Mouse (Mus musculus) heart, adult 11 months (tissue): ENCODE data around the gene Tmem63b.
A peak's percentile ranks its signal among the peaks of the same experiment; 100 is the strongest.
"Not testable (repeated sequence)": the region's sequence is repeated elsewhere in the genome, so short reads cannot be mapped to it uniquely, and the experiment has no call there.

Experiments used
- DNase-seq: peaks from one replicate; pipeline ENCODE4 v3.0.0; 2022

The Tmem63b gene

GRCm38 (mm10) chr17:45667481-45667880, 19.2 kb downstream of the Tmem63b start:
- DNase-seq = no peak

DNA sequence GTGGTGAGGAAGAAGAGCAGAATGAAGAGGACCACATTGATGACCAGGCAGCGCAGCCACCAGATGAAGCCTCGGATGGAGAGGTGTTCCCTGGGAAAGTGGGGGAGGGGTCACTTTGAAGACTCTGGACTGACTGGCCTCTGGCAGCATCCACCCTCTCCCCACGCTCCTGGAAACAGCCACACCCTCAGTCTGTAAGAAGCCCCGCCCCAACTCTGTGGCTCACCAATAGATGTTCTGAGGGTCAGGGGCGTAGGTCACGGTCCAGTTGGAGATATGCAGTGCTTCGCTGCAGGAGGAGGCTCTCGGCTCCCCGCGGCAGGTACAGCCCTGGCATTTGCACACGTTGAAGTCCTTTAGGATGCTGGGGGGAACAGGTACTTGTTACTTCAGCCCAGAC, 20.6 kb downstream of the Tmem63b start:
- no peak for DNase-seq

GRCm38 (mm10) chr17:45664608-45665007, 22.1 kb downstream of the Tmem63b start:
- DNase-seq = no peak

GRCm38 (mm10) chr17:45663106-45663919, 23.4 kb downstream of the Tmem63b start:
- peak; percentile 94 for DNase-seq

DNA sequence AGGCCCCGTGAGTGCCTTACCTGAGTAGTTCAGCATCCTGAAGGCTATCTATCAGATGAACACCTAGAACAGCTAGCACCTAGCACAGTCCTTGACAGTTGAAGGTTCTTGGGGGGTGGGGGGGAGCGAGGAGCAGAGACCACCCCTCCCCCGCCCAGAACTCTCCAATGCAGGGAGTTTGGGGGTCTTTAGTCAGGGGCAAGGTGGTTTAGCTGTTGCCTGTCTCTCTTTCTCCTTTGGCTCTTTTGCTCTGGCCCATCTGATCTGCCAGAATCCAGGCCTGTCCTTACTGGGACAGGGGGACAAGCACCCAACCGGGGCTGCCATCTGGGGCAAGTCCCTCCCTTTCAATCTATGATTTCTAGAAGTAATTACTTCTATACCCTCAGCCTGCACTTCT, 27.5 kb downstream of the Tmem63b start, which contains the start of gene Capn11:
Gene Capn11, minus strand, starts transcription at position 101 of the 400 bp plus-strand sequence.
- DNase-seq = no peak

DNA sequence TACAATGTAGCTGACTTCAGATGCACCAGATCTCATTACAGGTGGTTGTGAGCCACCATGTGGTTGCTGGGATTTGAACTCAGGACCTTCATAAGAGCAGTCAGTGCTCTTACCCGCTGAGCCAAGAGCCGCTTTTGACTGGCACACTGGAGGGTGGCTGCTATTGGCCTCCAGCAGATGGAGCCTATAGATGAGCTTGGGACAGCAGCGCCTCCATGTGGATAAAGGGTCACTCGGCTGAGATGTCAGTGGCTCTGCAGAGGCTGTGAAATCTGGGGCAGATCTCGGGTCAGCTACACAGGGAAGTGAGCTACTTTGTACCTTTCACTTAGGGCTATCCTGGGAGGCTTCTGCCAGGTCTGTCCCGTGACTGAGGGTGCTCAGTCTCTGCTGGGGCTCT, 30.9 kb downstream of the Tmem63b start:
- DNase-seq = no peak

DNA sequence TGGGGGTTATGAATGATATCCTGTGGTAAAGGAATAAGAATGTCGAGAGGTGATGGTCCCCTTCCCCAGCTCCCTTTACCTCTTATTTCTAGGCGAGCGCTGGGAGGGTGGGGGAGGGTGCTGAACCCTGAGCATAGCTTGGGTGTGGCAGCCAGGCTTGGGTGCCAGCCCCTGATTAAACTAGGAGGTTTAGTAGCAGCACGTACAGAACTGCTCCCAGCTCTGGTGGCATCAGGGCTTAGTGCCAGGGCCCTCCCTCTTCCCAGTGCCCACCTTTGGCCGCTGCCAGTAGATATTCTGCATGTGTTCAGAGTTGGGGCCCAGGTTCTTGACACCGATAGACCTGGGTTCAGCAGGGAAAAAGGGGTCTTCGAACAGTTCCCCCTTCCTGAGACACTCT, 33.5 kb downstream of the Tmem63b start:
- DNase-seq = no peak

- DNase-seq = no peak
Observed at GRCm38 (mm10) chr17:45644185-45644584, 42.5 kb downstream of the Tmem63b start.

DNA sequence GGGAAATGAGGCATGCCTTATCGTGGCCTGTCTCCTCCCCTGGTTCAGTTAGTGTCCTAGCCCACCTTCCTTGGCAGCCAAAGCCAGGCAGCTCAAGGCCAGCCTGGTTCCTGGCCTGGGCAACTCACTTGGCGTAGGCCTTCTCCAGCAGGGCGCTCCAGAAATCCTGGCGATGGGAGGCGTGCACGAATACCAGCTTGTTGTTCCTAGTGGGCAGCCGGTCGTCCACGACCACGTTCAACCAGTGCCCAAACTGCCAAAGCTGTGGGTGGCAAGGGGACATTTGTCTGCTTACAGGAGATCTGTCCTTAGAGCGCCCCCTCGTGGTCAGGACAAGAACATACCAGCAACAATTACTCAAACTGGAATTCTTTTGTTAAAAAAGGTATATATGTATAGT, 44.0 kb downstream of the Tmem63b start:
- no peak for DNase-seq

DNA sequence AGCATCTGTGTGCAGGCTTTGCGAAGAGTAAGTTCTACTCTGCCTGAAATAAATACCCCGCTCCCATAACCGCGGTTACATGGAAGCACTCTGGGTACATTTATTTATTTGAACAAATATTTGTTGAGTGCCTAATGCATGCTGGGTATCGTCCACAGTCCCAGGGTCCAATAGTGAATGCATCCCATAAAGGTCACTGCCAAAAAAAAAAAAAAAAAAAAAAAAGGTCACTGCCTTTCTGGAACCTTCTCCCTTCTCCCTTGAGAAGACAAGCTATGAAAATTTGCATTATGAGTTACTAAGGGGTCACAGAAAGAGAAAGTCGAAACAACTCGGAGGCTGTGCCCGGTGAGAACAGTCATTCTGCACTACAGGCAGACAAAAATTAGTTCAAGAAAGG, 44.7 kb downstream of the Tmem63b start:
- DNase-seq = no peak

GRCm38 (mm10) chr17:45638596-45639295, 48.0 kb downstream of the Tmem63b start:
- no peak for DNase-seq

GRCm38 (mm10) chr17:45634033-45634432, 52.7 kb downstream of the Tmem63b start:
- no peak for DNase-seq

DNA sequence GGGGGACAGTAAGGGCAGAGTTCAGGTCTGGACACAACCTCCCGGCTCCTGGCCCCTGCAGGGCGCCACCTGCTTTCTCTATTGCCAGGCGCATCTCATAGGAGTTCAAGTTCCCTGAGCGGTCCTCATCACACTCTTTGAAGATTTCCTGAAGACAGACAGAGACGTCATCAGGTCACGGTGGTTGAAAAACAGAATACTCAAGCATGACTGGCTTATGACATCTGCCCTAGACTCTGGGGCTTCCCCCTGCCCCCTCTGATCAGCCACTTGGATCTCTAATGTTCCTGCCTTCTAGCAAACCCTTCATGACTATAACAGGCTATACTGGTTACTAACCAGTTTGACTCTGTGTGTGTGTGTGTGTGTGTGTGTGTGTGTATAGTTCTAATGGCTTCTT, 54.8 kb downstream of the Tmem63b start:
- DNase-seq = no peak

DNA sequence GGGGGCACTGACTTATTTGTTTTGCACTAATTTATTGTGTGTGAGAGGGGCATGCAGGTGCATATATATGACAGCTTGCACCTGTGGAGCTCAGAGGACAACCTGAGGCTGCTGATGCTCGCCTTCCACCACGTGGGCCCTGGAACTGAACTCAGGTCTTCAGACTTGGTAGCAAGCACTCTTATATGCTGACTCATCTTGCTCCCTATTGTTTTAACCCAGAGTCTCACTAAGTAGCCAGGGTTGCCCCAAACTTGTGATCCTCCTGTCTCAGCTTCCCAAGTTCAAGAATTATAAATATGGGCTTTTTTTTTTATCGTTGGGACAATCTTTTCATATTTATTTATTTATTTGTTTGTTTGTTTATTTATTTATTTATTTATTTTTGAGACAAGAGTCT, 55.7 kb downstream of the Tmem63b start:
- DNase-seq = no peak

- DNase-seq = peak; percentile 97
Observed at GRCm38 (mm10) chr17:45629861-45630694, 56.6 kb downstream of the Tmem63b start.

- peak; percentile 88 for DNase-seq
Observed at GRCm38 (mm10) chr17:45628885-45629855, 57.5 kb downstream of the Tmem63b start.

GRCm38 (mm10) chr17:45628160-45628559, 58.5 kb downstream of the Tmem63b start:
- peak; percentile 94 for DNase-seq

DNA sequence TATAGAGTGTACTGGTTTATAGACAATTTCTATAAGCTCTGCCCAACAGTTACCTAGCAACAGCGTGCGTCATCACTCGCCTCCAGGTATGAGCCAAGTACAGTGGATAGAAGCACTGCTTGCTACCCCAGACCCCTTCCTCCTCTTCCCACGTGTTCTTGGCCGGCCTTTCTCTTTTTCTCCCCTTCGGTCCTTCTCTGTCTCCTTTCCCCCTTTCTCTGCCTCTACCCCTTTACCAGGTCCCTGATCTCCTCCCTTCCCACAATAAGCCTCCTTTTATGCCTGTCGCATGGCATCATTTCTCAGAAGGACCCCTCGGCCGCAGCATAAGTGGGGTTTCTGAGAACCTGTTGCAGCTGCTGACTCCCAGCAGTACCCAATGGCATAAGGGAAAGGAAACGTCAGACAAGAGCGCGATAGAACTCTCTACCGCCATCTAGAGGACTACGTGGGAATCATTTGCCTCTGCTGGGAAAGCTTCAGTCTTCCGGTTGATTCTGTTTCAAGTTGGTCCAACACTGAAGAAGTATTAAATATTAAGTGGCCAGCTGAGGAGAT, 60.0 kb downstream of the Tmem63b start:
- peak; percentile 95 for DNase-seq

DNA sequence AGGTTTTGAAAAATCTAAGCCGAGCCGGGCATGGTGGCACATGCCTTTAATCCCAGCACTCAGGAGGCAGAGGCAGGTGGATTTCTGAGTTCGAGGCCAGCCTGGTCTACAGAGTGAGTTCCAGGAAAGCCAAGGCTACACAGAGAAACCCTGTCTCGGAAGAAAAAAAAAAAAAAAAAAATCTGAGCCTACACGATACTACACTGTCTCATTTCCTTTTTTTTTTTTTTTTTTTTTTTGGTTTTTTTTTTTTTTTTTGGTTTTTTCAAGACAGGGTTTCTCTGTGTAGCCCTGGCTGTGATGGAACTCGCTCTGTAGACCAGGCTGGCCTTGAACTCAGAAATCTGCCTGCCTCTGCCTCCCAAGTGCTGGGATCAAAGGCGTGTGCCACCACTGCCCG, 63.3 kb downstream of the Tmem63b start:
- not testable (repeated sequence) for DNase-seq

DNA sequence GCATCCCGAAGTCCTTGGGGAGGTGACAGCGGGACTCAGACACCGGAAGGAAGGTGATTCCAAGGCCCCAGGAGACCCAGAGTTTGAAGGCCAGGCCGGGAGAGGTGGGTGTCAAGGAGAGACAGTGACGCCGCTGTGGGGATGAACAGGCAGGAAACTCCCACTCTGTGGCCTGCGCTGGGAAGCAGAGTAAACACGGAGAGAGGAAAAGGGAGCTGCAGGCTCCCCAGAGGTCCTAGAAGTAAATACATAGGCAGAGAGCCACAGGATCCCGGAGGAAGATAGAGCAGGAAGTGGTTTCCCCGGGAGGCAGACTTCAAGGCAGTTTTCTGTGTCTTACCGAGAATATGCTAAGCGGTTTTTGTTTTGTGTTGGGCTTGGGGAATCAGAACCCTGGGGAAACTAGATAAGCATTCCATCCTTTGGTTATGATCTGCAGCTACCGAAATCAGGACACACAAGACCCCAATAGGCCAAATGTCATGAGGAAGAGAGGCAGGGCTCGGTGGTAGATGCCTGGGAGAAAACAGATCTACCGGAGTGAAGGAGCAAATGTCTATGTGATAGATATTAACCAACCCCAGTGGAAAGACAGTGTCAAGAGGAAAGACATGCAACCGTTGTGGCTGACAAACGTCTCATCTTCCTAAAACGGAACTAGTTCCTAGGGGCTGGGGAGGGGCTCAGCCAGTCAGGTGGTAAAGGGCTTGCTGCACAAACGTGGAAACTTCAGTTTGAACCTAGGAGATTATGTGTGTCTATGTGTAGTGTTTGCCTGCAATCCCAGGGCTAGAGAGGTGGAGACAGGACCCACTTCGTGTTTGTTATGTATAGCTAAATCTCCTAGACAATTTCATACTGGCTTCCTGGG, 67.1 kb downstream of the Tmem63b start:
- DNase-seq = peak; percentile 98

GRCm38 (mm10) chr17:45618941-45619385, 67.7 kb downstream of the Tmem63b start:
- peak; percentile 98 for DNase-seq
